Mouse (Mus musculus): ENCODE measurements around the gene Nfx1.

DNA sequence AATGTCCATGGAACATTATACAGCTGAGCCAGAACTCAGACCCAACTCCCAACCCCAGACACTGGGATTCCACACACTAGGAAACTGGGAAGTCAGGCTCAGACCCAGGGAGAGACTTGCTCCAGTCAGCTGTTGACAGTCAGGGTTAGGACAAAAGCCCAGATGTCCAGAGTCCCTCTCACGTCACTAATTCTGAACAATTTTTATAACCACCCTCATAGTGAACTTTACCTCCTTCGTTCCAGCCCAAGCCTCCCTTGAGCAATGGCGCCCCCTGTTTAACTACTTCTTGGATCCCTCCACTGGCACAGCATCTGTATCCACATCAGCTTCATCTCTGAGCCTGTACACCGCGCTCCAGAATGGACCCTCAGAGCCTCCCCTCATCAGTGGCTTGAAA, 73.3 kb downstream of the Nfx1 start:
- TF ChIP-seq CTCF (IDR thresholded peaks at IDR 0.05; ENCODE audit: low read depth), result peak; percentile 26
- TF ChIP-seq EP300 (IDR thresholded peaks at IDR 0.05; ENCODE audit: low read depth), result no peak
